Mouse (Mus musculus): ENCODE results near the gene Fbxo31. TPM values are rescaled to one million over a fixed set of nuclear protein-coding genes. Genes with fewer than 3 reads are reported as not detected.
"Not testable (repeated sequence)": the region's sequence is repeated elsewhere in the genome, so short reads cannot be mapped to it uniquely, and the experiment has no call there.

Gene Fbxo31
- polyA plus RNA-seq, 1 experiment: 67.9 TPM

- 12% methylated on average over 15 of the region's 15 CpGs for WGBS
- Histone ChIP-seq H3K4me3 (replicated peaks; ENCODE audit: insufficient read depth, low read depth, low read length) (no peak overlapping the region), H3K27me3 (ENCODE audit: control insufficient read depth, insufficient read depth, low read length) (no peaks in the 10 kb centered on the region), H3K27ac (ENCODE audit: insufficient read depth, low read length) (no peak overlapping the region), H3K4me1 (ENCODE audit: control insufficient read depth, insufficient read depth, low read length) (peaks cover 54% of the 10 kb centered on the region)
- DNase-seq: peak in 1 of 2 experiments; percentile 32
- no peak for TF ChIP-seq POLR2A (IDR thresholded peaks at IDR 0.05; ENCODE audit: borderline replicate concordance, insufficient read depth, low read length)
These were observed 30.6 kb upstream of the Fbxo31 start for GRCm38 (mm10) chr8:121609251-121609650.

- H3K4me1 ChIP-seq (ENCODE audit: control insufficient read depth, insufficient read depth, low read length): peaks cover 41% of the 10 kb centered on the region
- no peaks in the 10 kb centered on the region for H3K27me3 ChIP-seq (ENCODE audit: control insufficient read depth, insufficient read depth, low read length)
- no peak overlapping the region for H3K4me3 ChIP-seq (replicated peaks; ENCODE audit: insufficient read depth, low read depth, low read length)
- WGBS: 84% methylated on average over 5 of the region's 5 CpGs
- H3K27ac ChIP-seq (ENCODE audit: insufficient read depth, low read length): no peak overlapping the region
- DNase-seq: no peak
- TF ChIP-seq CTCF (IDR thresholded peaks at IDR 0.05; ENCODE audit: borderline replicate concordance, insufficient read depth, low read depth, low read length): no peak
- TF ChIP-seq POLR2A (IDR thresholded peaks at IDR 0.05; ENCODE audit: borderline replicate concordance, insufficient read depth, low read length): no peak
These were observed 29.1 kb upstream of the Fbxo31 start for GRCm38 (mm10) chr8:121607661-121608060.

- TF ChIP-seq CTCF (IDR thresholded peaks at IDR 0.05; ENCODE audit: borderline replicate concordance, insufficient read depth, low read depth, low read length): no peak
- no peak for TF ChIP-seq POLR2A (IDR thresholded peaks at IDR 0.05; ENCODE audit: borderline replicate concordance, insufficient read depth, low read length)
- H3K27ac ChIP-seq (ENCODE audit: insufficient read depth, low read length): no peak overlapping the region
- DNase-seq: no peak
- 93% methylated on average over 12 of the region's 12 CpGs for WGBS
- H3K4me1 ChIP-seq (ENCODE audit: control insufficient read depth, insufficient read depth, low read length): peaks cover 5% of the 10 kb centered on the region
- H3K4me3 ChIP-seq (replicated peaks; ENCODE audit: insufficient read depth, low read depth, low read length): no peak overlapping the region
- no peaks in the 10 kb centered on the region for H3K27me3 ChIP-seq (ENCODE audit: control insufficient read depth, insufficient read depth, low read length)
These were observed 25.2 kb upstream of the Fbxo31 start for GRCm38 (mm10) chr8:121603801-121604200.

- WGBS: 6% methylated on average over 3 of the region's 3 CpGs
- H3K4me1 ChIP-seq (ENCODE audit: control insufficient read depth, insufficient read depth, low read length): no peaks in the 10 kb centered on the region; the same call in 1 of the 2 replicates
- DNase-seq: peak; percentile 70 to 75
- no peak overlapping the region for H3K27ac ChIP-seq (ENCODE audit: insufficient read depth, low read length)
- TF ChIP-seq CTCF (IDR thresholded peaks at IDR 0.05; ENCODE audit: borderline replicate concordance, insufficient read depth, low read depth, low read length): peak; percentile 87
- TF ChIP-seq POLR2A (IDR thresholded peaks at IDR 0.05; ENCODE audit: borderline replicate concordance, insufficient read depth, low read length): no peak
- H3K4me3 ChIP-seq (replicated peaks; ENCODE audit: insufficient read depth, low read depth, low read length): no peak overlapping the region
- H3K27me3 ChIP-seq (ENCODE audit: control insufficient read depth, insufficient read depth, low read length): no peaks in the 10 kb centered on the region
These were observed 24.3 kb upstream of the Fbxo31 start for GRCm38 (mm10) chr8:121602860-121603259.

- Histone ChIP-seq H3K4me3 (replicated peaks; ENCODE audit: insufficient read depth, low read depth, low read length) (no peak overlapping the region), H3K4me1 (ENCODE audit: control insufficient read depth, insufficient read depth, low read length) (no peaks in the 10 kb centered on the region; the same call in 1 of the 2 replicates), H3K27ac (ENCODE audit: insufficient read depth, low read length) (no peak overlapping the region), H3K27me3 (ENCODE audit: control insufficient read depth, insufficient read depth, low read length) (no peaks in the 10 kb centered on the region)
- 91% methylated on average over 12 of the region's 12 CpGs for WGBS
- DNase-seq: no peak
- no peak for TF ChIP-seq CTCF (IDR thresholded peaks at IDR 0.05; ENCODE audit: borderline replicate concordance, insufficient read depth, low read depth, low read length)
- no peak for TF ChIP-seq POLR2A (IDR thresholded peaks at IDR 0.05; ENCODE audit: borderline replicate concordance, insufficient read depth, low read length)
These were observed 23.8 kb upstream of the Fbxo31 start for GRCm38 (mm10) chr8:121602411-121602810.

GRCm38 (mm10) chr8:121599842-121600241, 21.2 kb upstream of the Fbxo31 start:
- DNase-seq: peak in 1 of 2 experiments; percentile 42
- H3K27me3 ChIP-seq (ENCODE audit: control insufficient read depth, insufficient read depth, low read length): no peaks in the 10 kb centered on the region
- 37% methylated on average over 14 of the region's 14 CpGs for WGBS
- no peak overlapping the region for H3K4me3 ChIP-seq (replicated peaks; ENCODE audit: insufficient read depth, low read depth, low read length)
- H3K27ac ChIP-seq (ENCODE audit: insufficient read depth, low read length): no peak overlapping the region
- H3K4me1 ChIP-seq (ENCODE audit: control insufficient read depth, insufficient read depth, low read length): no peaks in the 10 kb centered on the region
- TF ChIP-seq CTCF (IDR thresholded peaks at IDR 0.05; ENCODE audit: borderline replicate concordance, insufficient read depth, low read depth, low read length): no peak
- no peak for TF ChIP-seq POLR2A (IDR thresholded peaks at IDR 0.05; ENCODE audit: borderline replicate concordance, insufficient read depth, low read length)

GRCm38 (mm10) chr8:121598892-121599291, 20.3 kb upstream of the Fbxo31 start:
- no peak overlapping the region for H3K4me3 ChIP-seq (replicated peaks; ENCODE audit: insufficient read depth, low read depth, low read length)
- H3K4me1 ChIP-seq (ENCODE audit: control insufficient read depth, insufficient read depth, low read length): no peaks in the 10 kb centered on the region; the same call in 1 of the 2 replicates
- peak; percentile 88 for DNase-seq
- no peak overlapping the region for H3K27ac ChIP-seq (ENCODE audit: insufficient read depth, low read length)
- H3K27me3 ChIP-seq (ENCODE audit: control insufficient read depth, insufficient read depth, low read length): no peaks in the 10 kb centered on the region
- WGBS: 18% methylated on average over 7 of the region's 7 CpGs
- TF ChIP-seq CTCF (IDR thresholded peaks at IDR 0.05; ENCODE audit: borderline replicate concordance, insufficient read depth, low read depth, low read length) (peak; percentile 92), POLR2A (IDR thresholded peaks at IDR 0.05; ENCODE audit: borderline replicate concordance, insufficient read depth, low read length) (no peak)

- Histone ChIP-seq H3K4me1 (ENCODE audit: control insufficient read depth, insufficient read depth, low read length) (no peaks in the 10 kb centered on the region; the same call in 1 of the 2 replicates), H3K27ac (ENCODE audit: insufficient read depth, low read length) (no peak overlapping the region), H3K4me3 (replicated peaks; ENCODE audit: insufficient read depth, low read depth, low read length) (no peak overlapping the region), H3K27me3 (ENCODE audit: control insufficient read depth, insufficient read depth, low read length) (no peaks in the 10 kb centered on the region)
- 88% methylated on average over 7 of the region's 7 CpGs for whole genome bisulfite sequencing
- DNase-seq: no peak
- no peak for TF ChIP-seq POLR2A (IDR thresholded peaks at IDR 0.05; ENCODE audit: borderline replicate concordance, insufficient read depth, low read length)
- TF ChIP-seq CTCF (IDR thresholded peaks at IDR 0.05; ENCODE audit: borderline replicate concordance, insufficient read depth, low read depth, low read length): no peak
These were observed 19.6 kb upstream of the Fbxo31 start for GRCm38 (mm10) chr8:121598190-121598589.

- 50% methylated on average over 2 of the region's 2 CpGs for WGBS
- not testable (repeated sequence) for H3K27ac ChIP-seq (ENCODE audit: insufficient read depth, low read length); H3K4me3 ChIP-seq (replicated peaks; ENCODE audit: insufficient read depth, low read depth, low read length); H3K27me3 ChIP-seq (ENCODE audit: control insufficient read depth, insufficient read depth, low read length); H3K4me1 ChIP-seq (ENCODE audit: control insufficient read depth, insufficient read depth, low read length); DNase-seq
These were observed 18.9 kb upstream of the Fbxo31 start for GRCm38 (mm10) chr8:121597492-121597891.

All from cerebellum, adult 2 months (tissue).